Mouse (Mus musculus) liver, embryonic 15.5 days (tissue): ENCODE measurements around the gene Rad18. TPM values are rescaled to one million over a fixed set of nuclear protein-coding genes. Genes with fewer than 3 reads are reported as not detected.
"Not testable (repeated sequence)": the region's sequence is repeated elsewhere in the genome, so short reads cannot be mapped to it uniquely, and the experiment has no call there.

ENCODE experiments used
- ATAC-seq: fragments of 200-750 bp; cut with Nextera tagmentation; 2 replicates; pipeline ENCODE4 v1.8.0; 2017; ENCODE audit warnings: moderate number of reproducible peaks, mild to moderate bottlenecking, moderate library complexity; ENCODE audit not compliant: insufficient read depth
- H3K27ac ChIP-seq: fragments of 300-500 bp; sonication (generic); replicated peaks from 2 replicates; pipeline ENCODE4 v1.5.1; 2015; ENCODE audit warnings: mild to moderate bottlenecking, inconsistent platforms
- H3K27me3 ChIP-seq: fragments of 300-500 bp; sonication (generic); 2 replicates; pipeline ENCODE4 v1.6.1; 2015; ENCODE audit warnings: mild to moderate bottlenecking, inconsistent platforms
- H3K36me3 ChIP-seq: fragments of 300-500 bp; sonication (generic); replicated peaks from 2 replicates; pipeline ENCODE4 v1.6.1; 2015; ENCODE audit warnings: moderate library complexity, mild to moderate bottlenecking, inconsistent platforms
- H3K4me1 ChIP-seq: fragments of 300-500 bp; sonication (generic); replicated peaks from 2 replicates; pipeline ENCODE4 v1.6.1; 2015; ENCODE audit warnings: inconsistent platforms
- H3K4me2 ChIP-seq: fragments of 300-500 bp; sonication (generic); 2 replicates; pipeline ENCODE4 v1.6.1; 2015; ENCODE audit warnings: moderate library complexity, mild to moderate bottlenecking, inconsistent platforms
- H3K4me3 ChIP-seq: fragments of 300-500 bp; sonication (generic); replicated peaks from 2 replicates; pipeline ENCODE4 v1.5.1; 2015; ENCODE audit warnings: mild to moderate bottlenecking, inconsistent platforms
- H3K9ac ChIP-seq: fragments of 300-500 bp; sonication (generic); 2 replicates; pipeline ENCODE4 v1.6.1; 2015; ENCODE audit warnings: moderate library complexity, mild to moderate bottlenecking, inconsistent platforms
- H3K9me3 ChIP-seq: fragments of 300-500 bp; sonication (generic); replicated peaks from 2 replicates; pipeline ENCODE4 v1.6.1; 2016; ENCODE audit warnings: inconsistent platforms
- WGBS: fragments of 180-500 bp; shearing (Covaris S2); methylation state at CpG from one replicate; pipeline ENCODE4 v1.1.7; 2015; ENCODE audit warnings: mixed read lengths; ENCODE audit not compliant: insufficient replicate concordance; 5-methylcytosine and 5-hydroxymethylcytosine counted together
- polyA plus RNA-seq: library from polyadenylated mRNA; unstranded; fragments of >200 nt; fragmentation: Nextera tagmentation; extraction: Ambion mirVana; gene quantifications from 2 replicates; pipeline ENCODE4 v1.2.1, GENCODE M21; 2015

The Rad18 gene
- polyA plus RNA-seq, 1 experiment from 2014 or later = 27.0 TPM

- H3K4me1 ChIP-seq = no peaks in the 10 kb centered on the region
- WGBS = 57% methylated on average over 4 of the region's 4 CpGs
- H3K9ac ChIP-seq = no peak overlapping the region
- no peaks in the 10 kb centered on the region for H3K9me3 ChIP-seq
- no peak overlapping the region for H3K27ac ChIP-seq
- no peaks in the 10 kb centered on the region for H3K36me3 ChIP-seq
- no peak for ATAC-seq
- H3K4me3 ChIP-seq = no peak overlapping the region
- no peak overlapping the region for H3K4me2 ChIP-seq
- H3K27me3 ChIP-seq = no peaks in the 10 kb centered on the region
These were observed 29.0 kb upstream of the Rad18 start for GRCm38 (mm10) chr6:112725468-112725867.

DNA sequence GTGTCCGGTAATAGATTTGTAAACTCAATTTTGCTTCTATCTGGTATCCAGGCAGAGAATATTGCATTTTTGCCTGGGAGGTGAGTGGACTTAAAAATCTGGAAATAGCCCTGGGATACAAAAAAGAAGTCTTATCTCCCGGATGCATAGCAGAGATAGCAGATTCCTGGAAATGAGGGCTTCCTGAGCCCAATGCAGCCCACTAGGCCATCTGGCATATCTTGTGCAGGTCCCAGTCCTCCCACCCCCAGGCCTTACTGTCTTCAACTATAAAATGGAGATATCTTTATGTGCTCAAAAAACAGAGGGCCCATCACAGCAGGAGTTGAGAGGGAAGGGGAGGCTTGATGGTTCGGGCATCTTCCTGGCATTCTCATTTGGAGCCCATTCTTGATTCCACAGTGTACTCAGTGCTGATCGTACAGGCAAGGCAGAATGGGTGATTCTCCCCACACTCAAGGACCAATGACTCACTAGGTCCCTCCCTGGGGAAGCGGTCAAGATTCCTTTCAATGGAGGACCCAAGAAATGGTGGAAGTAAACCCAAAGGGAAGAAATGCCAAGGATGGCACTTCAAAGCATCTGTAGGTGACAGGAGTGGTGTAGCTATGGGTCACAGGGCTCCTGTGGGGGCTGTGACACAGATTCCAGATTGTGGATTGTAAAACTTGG is 24.1 kb upstream of the Rad18 start:
- Histone ChIP-seq H3K9me3 (no peaks in the 10 kb centered on the region), H3K27ac (no peak overlapping the region), H3K36me3 (no peaks in the 10 kb centered on the region), H3K27me3 (no peaks in the 10 kb centered on the region), H3K4me3 (no peak overlapping the region), H3K4me1 (peaks cover 4% of the 10 kb centered on the region; the same call in 1 of the 2 replicates), H3K9ac (no peak overlapping the region), H3K4me2 (no peak overlapping the region)
- no peak for ATAC-seq
- WGBS = 57% methylated on average over 5 of the region's 5 CpGs

GRCm38 (mm10) chr6:112719983-112720382 is 23.5 kb upstream of the Rad18 start:
- WGBS = 79% methylated on average over 1 of the region's 1 CpGs

DNA sequence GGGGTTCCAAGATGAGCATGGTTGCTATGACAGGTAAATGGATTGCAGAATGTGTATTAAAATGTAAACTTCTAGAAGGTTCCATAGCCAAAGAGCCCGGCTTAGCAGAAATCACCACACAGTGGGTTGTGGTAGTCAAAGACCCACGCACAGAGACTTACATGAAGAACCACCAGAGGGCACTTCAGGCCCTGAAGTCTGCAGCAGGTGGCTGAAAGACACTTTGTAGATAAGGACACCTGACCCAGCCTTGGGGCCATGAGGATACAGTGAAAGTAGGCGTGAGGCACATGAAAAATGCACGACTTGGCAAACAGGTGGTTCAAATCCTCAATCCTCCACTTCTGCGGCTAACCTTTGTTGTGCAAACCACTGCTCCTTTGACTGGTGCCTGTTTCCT is 20.7 kb upstream of the Rad18 start:
- no peak for ATAC-seq
- 37% methylated on average over 5 of the region's 5 CpGs for WGBS

More at GRCm38 (mm10) chr6:112719983-112720382, 23.5 kb upstream of the Rad18 start:
- H3K9ac ChIP-seq = no peak overlapping the region
- no peaks in the 10 kb centered on the region for H3K9me3 ChIP-seq
- no peak for ATAC-seq
- H3K27ac ChIP-seq = no peak overlapping the region
- no peak overlapping the region for H3K4me3 ChIP-seq
- H3K4me1 ChIP-seq = peaks cover 4% of the 10 kb centered on the region; the same call in 1 of the 2 replicates
- H3K4me2 ChIP-seq = no peak overlapping the region
- no peaks in the 10 kb centered on the region for H3K36me3 ChIP-seq
- H3K27me3 ChIP-seq = no peaks in the 10 kb centered on the region

GRCm38 (mm10) chr6:112713951-112714350 is 17.5 kb upstream of the Rad18 start:
- Histone ChIP-seq H3K4me1 (peaks cover 4% of the 10 kb centered on the region; the same call in 1 of the 2 replicates), H3K27me3 (no peaks in the 10 kb centered on the region), H3K27ac (no peak overlapping the region), H3K4me3 (no peak overlapping the region), H3K9ac (no peak overlapping the region), H3K4me2 (no peak overlapping the region), H3K9me3 (no peaks in the 10 kb centered on the region), H3K36me3 (no peaks in the 10 kb centered on the region)
- no peak for ATAC-seq
- 30% methylated on average over 3 of the region's 3 CpGs for WGBS

More for the DNA sequence above, 20.7 kb upstream of the Rad18 start:
- H3K4me1 ChIP-seq = peaks cover 4% of the 10 kb centered on the region; the same call in 1 of the 2 replicates
- no peak overlapping the region for H3K27ac ChIP-seq
- H3K36me3 ChIP-seq = no peaks in the 10 kb centered on the region
- no peaks in the 10 kb centered on the region for H3K9me3 ChIP-seq
- no peak overlapping the region for H3K4me3 ChIP-seq
- H3K9ac ChIP-seq = no peak overlapping the region
- no peaks in the 10 kb centered on the region for H3K27me3 ChIP-seq
- H3K4me2 ChIP-seq = no peak overlapping the region

GRCm38 (mm10) chr6:112702296-112702695 is 5.8 kb upstream of the Rad18 start:
- not testable (repeated sequence) for H3K4me3 ChIP-seq, H3K4me2 ChIP-seq, H3K36me3 ChIP-seq, H3K27ac ChIP-seq, ATAC-seq, H3K9ac ChIP-seq, H3K4me1 ChIP-seq, H3K9me3 ChIP-seq, H3K27me3 ChIP-seq
- 72% methylated on average over 4 of the region's 4 CpGs for WGBS

- Histone ChIP-seq H3K4me3 (no peak overlapping the region), H3K4me2 (no peak overlapping the region), H3K36me3 (no peaks in the 10 kb centered on the region), H3K27me3 (peaks cover 5% of the 10 kb centered on the region; the same call in 1 of the 2 replicates), H3K9ac (no peak overlapping the region), H3K4me1 (peaks cover 10% of the 10 kb centered on the region), H3K27ac (no peak overlapping the region), H3K9me3 (no peaks in the 10 kb centered on the region)
- WGBS = 2% methylated on average over 1 of the region's 1 CpGs
- no peak for ATAC-seq
These were observed 3.9 kb upstream of the Rad18 start for GRCm38 (mm10) chr6:112700392-112700791.

GRCm38 (mm10) chr6:112699115-112699514 is 2.6 kb upstream of the Rad18 start:
- no peak overlapping the region for H3K9ac ChIP-seq
- no peaks in the 10 kb centered on the region for H3K9me3 ChIP-seq
- H3K4me1 ChIP-seq = peaks cover 20% of the 10 kb centered on the region
- no peaks in the 10 kb centered on the region for H3K36me3 ChIP-seq
- H3K4me3 ChIP-seq = no peak overlapping the region
- no peak overlapping the region for H3K27ac ChIP-seq
- peaks cover 5% of the 10 kb centered on the region; the same call in 1 of the 2 replicates for H3K27me3 ChIP-seq
- ATAC-seq = no peak
- WGBS = 36% methylated on average over 1 of the region's 1 CpGs
- no peak overlapping the region for H3K4me2 ChIP-seq

DNA sequence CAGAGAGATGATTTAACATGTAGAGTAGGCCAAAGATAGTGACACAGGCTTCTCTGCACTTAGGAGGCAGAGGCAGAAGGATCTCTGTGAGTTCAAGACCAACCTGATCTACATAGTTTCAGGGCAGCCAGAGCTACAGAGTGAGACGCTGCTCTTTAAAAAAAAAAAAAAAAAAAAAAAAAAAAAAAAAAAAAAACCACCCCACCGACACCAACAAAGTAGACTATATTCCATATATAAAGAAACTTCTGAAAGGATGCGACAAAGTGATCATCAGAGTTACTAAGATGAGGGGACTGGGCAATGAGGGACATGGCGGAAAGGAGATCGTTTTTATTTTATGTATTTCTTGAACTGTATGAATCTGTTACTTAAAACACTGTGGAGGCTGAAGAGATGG is 2.0 kb downstream of the Rad18 start:
- no peak overlapping the region for H3K27ac ChIP-seq
- no peaks in the 10 kb centered on the region for H3K9me3 ChIP-seq
- H3K9ac ChIP-seq = 0 out of 2 replicates have a peak overlapping the region, but pooled peaks have one; percentile 4
- 89% methylated on average over 5 of the region's 5 CpGs for WGBS
- H3K36me3 ChIP-seq = peaks cover 30% of the 10 kb centered on the region
- no peak for ATAC-seq
- H3K4me1 ChIP-seq = peaks cover 21% of the 10 kb centered on the region
- peak overlapping the region; percentile 78; the same call in 1 of the 2 replicates for H3K4me3 ChIP-seq
- no peak overlapping the region for H3K4me2 ChIP-seq
- peaks cover 5% of the 10 kb centered on the region; the same call in 1 of the 2 replicates for H3K27me3 ChIP-seq

DNA sequence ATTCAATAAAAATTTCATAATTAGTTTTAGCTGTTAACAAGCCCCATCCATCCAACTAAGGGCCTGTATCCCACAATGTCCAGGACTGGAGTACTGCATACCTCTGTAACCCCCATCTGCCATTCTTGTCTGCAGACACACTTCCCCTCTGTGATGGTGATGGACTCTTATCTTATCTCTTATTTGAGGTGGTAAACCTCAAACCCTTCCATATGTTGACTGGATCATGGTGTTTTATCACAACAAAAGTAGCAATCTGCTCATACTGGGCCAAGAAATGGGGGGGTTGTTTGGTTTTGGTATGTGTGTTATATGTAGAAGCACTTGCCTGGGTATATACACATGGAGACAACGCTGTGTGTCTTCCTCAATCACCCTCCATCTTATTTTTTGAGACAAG is 5.0 kb downstream of the Rad18 start:
- H3K27me3 ChIP-seq = no peaks in the 10 kb centered on the region
- H3K27ac ChIP-seq = no peak overlapping the region
- H3K4me1 ChIP-seq = peaks cover 16% of the 10 kb centered on the region
- no peak overlapping the region for H3K4me3 ChIP-seq
- peaks cover 43% of the 10 kb centered on the region for H3K36me3 ChIP-seq
- no peak for ATAC-seq
- H3K9me3 ChIP-seq = no peaks in the 10 kb centered on the region
- no peak overlapping the region for H3K9ac ChIP-seq
- WGBS = 87% methylated on average over 1 of the region's 1 CpGs
- H3K4me2 ChIP-seq = no peak overlapping the region

GRCm38 (mm10) chr6:112688033-112688432 is 8.5 kb downstream of the Rad18 start:
- 86% methylated on average over 3 of the region's 3 CpGs for WGBS
- Histone ChIP-seq H3K9ac (no peak overlapping the region), H3K4me3 (no peak overlapping the region), H3K27ac (no peak overlapping the region), H3K9me3 (no peaks in the 10 kb centered on the region), H3K36me3 (peaks cover 55% of the 10 kb centered on the region), H3K27me3 (no peaks in the 10 kb centered on the region), H3K4me2 (no peak overlapping the region), H3K4me1 (peaks cover 13% of the 10 kb centered on the region)
- no peak for ATAC-seq

DNA sequence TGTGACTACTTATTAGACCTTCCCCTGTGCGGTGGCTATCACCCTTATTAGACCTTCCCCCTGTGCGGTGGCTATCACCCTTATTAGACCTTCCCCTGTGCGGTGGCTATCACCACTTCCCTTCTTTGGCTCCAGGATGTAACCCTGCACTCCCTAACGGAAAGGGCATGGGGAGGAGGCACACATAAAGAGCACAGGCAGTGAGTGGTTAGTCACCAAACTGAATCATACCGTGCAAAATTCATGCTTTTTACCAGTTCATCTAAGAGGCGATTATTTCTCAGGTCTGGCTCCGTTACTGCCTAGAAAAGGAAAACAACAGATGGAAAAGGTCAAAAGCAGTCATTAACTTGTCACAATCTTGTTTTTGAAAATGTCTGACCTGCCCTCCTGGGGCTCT is 10.0 kb downstream of the Rad18 start:
- no peak overlapping the region for H3K9ac ChIP-seq
- peaks cover 58% of the 10 kb centered on the region for H3K36me3 ChIP-seq
- no peaks in the 10 kb centered on the region for H3K27me3 ChIP-seq
- no peak overlapping the region for H3K4me2 ChIP-seq
- no peak for ATAC-seq
- no peak overlapping the region for H3K27ac ChIP-seq
- no peaks in the 10 kb centered on the region for H3K9me3 ChIP-seq
- WGBS = 41% methylated on average over 7 of the region's 7 CpGs
- H3K4me3 ChIP-seq = no peak overlapping the region
- H3K4me1 ChIP-seq = peaks cover 13% of the 10 kb centered on the region
